Mouse (Mus musculus) T-helper 1 cell (primary cell): ENCODE results near the gene Zfp763.
"Not testable (repeated sequence)": the region's sequence is repeated elsewhere in the genome, so short reads cannot be mapped to it uniquely, and the experiment has no call there.

Experiments
- in situ Hi-C: fragments of 300-600 bp; cut with MboI, MseI; formaldehyde crosslinking; loops from one replicate; pipeline ENCODE4 v1.15.1; 2025; ENCODE audit warnings: high pct_unique_total_duplicates

The Zfp763 gene

DNA sequence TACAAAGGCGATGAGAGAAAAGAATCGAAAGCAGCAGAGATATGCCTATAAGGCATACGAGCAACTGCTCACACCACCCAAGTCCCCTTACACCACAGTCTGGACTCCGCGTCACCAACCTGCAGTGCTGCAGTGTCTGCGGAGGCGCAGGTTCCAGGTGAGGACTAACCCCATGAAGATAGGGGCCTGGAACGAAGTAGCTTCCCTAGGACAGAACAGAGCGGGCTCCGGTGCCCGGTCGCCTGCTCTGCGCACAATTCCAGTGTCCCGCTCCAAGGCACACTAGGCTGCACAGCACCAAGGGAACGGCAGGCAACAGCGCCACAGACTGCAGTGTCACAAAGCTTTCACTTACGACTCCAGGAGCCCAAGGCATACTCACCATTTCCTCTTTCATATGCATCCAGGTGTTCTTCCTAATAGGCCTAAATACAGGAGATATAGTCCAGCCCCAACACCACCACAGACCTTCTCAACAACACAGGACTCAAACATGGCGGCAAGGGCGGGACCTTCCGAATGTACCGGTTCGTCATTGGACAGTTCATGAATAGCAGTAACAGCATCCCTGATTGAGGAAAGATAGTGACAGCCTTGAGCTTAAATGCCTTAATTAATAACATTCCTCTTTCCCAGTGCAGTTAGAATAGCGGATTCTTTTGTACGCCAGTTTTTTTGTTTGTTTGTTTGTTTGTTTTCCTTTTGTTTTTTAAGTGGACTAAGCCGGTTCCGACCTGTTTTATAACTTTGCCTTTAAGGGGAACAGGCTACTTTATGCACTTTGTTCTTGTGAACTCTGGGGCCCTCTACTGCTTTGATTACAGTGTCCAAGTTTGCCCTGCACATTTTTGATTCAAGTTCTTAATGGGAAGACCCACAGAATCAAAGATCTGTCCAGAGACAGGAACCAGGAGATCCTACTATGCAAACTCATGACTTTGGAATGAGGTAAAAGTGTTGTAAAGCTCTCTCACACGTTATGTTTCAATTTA, at the start of gene Zfp763:
Gene Zfp763 (minus strand): TSS at position 503 of the 992 bp plus-strand sequence.
- in situ Hi-C loops: no loop called here

DNA sequence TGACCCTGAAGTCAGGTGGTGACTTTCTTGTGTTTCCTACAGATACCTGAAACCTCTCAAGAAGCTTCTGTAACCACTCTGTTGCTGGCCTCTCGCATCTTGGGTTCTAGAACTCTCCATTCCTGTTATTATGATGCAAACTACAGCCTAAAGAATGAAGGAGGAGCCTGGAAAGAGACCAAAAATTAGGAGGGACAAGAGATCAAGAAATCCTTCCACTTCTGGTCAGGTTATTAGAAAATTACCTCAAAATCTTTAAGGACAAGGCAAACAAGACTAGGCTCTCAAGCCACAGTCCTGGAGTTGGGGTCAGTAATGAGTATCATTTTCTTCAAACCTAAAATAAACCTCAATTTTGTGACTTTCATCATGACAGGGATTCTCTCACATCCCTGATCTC, 34.8 kb upstream of the Zfp763 start, which contains the start of gene 4921501E09Rik:
Gene 4921501E09Rik (minus strand): TSS at position 101 of the 400 bp plus-strand sequence.
- in situ Hi-C loops: no loop called here

DNA sequence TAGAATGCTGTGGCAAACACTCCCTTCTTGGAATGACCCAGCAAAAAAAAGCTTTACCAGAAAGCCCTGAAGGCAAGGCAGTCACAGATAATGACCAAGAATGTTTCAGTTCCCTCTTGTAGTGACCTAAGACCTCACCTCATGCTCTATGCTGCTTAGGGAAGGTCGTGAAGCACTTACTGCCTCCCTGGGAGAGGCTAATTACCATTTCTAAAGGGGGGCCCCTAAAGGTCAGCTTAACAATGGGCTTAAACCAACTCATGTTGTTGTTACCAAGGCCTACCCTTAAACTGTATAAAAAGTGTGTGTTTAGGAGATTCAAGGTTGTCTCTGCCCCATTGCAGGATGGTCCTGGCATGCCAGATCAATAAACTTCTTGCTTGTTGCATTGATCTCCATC, 29.8 kb upstream of the Zfp763 start:
- in situ Hi-C loops: no loop called here

DNA sequence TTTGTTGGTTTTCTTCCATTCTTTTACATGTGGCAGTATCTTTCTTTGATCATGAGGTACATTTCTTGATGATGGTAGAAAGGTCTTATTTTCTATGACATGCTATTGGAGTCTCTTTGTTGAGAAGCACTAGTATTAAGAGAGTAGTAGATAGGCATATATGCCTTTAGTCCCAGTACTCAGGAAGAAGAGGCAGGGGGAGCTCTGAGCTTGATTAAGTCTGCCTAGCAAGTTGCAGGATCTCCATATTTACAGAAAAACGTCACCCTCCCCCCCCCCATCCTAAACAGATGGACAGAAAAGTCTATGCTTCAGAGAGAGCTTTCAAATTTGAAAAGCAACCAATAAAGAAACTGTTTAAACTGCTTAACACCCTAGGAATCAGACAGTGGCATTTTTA, 25.6 kb upstream of the Zfp763 start:
- in situ Hi-C loops: no loop called here

DNA sequence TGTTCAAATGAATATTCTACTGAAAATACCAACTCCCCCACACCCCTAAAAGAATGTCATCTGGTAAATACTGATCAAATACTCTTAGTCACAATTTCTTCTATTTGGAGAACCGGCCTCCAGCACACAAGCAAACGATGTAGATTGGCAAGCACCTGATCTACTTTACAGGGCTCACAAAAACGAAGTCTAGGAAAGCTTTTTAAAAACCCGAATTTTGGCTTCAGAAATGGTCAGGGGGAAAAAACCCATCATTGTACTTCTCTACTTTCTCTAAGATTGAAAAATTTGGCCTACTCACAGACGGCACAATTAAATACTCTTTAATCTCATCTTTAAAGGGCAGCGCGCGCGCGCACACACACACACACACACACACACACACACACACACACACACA, 826 bp downstream of the Zfp763 start:
- in situ Hi-C loops: no loop called here

DNA sequence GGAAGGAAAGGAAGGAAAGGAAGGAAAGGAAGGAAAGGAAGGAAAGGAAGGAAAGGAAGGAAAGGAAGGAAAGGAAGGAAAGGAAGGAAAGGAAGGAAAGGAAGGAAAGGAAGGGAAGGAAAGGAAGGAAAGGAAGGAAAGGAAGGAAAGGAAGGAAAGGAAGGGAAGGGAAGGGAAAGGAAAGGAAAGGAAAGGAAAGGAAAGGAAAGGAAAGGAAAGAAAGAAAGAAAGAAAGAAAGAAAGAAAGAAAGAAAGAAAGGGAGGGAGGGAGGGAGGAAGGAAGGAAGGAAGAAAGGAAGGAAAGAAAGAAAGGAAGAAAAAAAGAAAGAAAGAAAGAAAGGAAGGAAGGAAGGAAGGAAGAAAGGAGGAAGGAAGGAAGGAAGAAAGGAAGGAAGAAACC, 12.8 kb downstream of the Zfp763 start:
- in situ Hi-C loops: not testable (repeated sequence)

DNA sequence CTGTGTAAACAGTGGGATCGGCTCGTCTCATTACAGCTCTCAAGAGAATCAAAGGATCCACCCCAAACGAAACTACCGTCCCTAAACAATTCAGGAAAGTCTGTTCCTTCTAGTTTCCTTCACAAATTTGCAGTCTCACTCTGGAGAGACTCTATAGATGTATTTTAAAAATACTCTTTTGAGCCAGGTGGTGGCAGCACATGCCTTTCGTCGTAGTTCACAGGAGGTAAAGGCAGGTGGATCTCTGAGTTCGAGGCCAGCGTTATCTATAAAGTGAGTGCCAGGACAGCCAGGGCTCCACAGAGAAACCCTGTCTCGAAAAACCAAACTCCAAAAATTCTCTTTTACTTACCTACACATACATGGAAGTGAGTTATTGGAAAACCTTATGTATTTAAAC, 24.9 kb downstream of the Zfp763 start:
- in situ Hi-C loops: no loop called here

DNA sequence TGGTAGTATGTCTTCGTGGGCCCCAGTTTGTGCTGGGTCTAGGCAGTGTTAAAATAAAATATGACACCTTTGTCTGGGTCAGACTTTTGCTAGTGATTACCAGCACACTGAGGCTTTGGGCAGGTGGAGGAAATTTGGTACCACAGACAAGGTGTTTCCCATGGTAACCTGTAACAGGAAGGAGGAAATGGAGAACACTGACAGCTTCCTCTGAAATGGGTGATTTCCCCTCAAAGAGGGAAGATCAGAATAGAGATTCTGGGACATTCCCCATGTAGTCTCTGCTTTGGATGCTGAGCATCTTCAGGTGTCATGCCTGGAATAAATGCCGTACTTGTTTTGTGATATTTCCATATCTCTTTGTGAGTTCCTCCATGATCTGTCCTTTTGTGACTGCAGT, 34.7 kb downstream of the Zfp763 start:
- in situ Hi-C loops: no loop called here

DNA sequence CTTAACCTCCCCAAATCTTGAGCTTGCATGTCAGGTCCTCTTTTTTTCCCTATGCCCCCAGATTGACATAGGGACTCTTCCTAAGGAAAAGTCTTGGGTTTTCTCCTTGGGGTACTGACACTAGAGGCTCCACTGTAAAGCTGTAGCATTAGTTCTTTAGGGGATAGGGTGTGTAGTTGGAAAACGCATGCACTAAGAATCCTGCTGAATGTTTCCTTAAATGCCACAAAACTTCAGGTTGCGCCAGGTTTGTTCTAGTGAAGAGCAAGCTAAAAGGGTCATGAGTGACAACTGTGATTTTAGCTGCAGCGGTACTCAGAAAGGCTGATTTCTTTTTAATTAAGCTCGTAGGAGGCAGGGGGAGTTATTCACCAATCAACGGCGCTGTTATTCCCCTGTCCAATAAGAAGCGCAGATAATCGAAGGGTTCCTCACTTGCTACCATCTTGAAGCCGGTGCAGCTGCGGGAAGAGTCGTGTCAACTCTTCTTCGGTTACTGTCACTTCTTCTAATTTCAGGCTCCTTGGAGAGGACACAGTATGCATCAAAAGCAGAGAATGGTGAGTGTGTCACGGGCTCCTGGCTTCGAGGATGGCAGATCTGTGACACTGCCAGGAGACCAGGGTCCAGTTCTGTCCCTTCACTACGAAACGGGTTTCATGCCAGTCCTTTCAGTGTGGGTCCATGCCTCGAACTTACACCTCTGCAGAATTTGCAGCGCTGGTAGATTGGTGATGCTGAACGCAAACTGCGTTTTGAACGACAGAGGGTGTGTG, 40.3 kb downstream of the Zfp763 start, which contains the start of gene Zfp952:
Gene Zfp952 (plus strand): TSS at position 431 of the 776 bp plus-strand sequence.
- in situ Hi-C loops: no loop called here

DNA sequence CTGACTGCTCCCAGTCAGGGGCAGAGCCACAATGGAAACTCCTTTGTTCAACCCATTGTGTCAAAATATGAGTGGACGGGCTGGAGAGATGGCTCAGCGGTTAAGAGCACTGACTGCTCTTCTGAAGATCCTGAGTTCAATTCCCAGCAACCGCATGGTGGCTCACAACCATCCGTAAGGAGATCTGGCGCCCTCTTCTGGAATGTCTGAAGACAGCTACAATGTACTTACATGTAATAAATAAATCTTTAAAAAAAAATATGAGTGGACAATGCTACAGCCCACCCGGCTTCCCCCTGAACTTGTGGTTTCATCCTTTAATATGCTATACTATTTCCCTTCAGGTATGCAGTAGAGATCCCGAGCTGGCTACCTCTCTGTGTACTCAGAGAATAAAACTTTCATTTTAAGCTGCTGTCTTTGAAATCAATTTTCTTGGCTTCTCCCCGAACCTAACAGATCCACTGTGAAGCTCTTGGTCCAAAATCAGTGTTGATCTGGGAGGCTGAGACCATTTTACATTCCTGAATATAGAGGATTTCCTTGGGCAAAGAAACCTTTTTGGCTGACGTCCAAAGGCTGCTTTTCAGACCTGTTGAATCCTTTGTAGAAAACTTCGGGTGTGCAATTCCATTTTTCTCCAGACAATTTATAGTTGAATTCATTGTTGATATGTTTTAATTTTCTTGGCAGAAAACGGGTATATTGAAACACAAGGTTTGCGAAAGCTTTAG, 41.1 kb downstream of the Zfp763 start:
- in situ Hi-C loops: no loop called here

DNA sequence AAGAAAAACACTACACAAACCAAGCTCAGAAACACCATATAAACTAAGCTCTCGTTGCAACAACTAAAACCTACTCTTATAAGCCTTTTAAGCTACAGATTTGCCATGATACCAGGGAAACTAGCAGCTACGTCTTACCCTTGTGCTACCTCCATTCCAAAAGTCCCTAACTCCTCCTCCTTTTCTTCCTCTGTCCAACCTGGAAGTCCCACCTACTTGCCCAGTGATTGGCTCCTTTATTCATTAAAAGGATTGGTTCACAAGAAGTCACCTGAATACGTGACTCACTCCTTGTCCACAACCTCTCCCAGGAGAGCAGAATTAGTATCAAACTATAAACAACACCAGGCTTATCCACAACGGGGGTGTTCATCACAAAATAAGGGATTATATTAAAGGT, 46.9 kb downstream of the Zfp763 start:
- in situ Hi-C loops: no loop called here

DNA sequence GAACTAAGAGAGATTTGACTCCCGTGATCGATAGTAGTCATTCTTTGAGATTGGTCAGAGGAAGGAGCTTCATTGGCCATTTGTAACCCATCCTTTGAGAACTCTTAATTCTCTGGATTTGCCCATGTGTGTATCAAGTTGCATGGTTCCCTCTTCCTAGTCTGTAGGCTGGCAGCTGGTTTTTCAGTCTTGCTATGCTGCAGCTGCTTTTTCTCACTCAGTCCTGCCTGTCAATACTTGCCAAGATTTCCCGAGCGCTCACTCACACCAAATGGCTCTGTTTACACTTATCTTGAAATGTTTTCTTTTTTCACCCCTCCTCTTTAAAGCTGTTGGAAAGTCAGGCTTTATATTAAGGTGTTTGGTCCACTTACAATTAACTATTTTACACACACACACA, 51.8 kb downstream of the Zfp763 start:
- in situ Hi-C loops: no loop called here
